Mouse (Mus musculus): ENCODE data around the gene Dach1.

Dach1 gene

GRCm38 (mm10) chr14:98037175-98037574 lies 132.4 kb downstream of the Dach1 start:
- no peak for DNase-seq (ENCODE audit: low read depth, low spot score)

GRCm38 (mm10) chr14:98035261-98035660 lies 134.3 kb downstream of the Dach1 start:
- no peak for DNase-seq (ENCODE audit: low read depth, low spot score)

- no peak for DNase-seq (ENCODE audit: low read depth, low spot score)
These were observed 146.0 kb downstream of the Dach1 start for GRCm38 (mm10) chr14:98023540-98023939.

GRCm38 (mm10) chr14:98014053-98014452 lies 155.5 kb downstream of the Dach1 start:
- no peak for DNase-seq (ENCODE audit: low read depth, low spot score)

- no peak for DNase-seq (ENCODE audit: low read depth, low spot score)
These were observed 161.1 kb downstream of the Dach1 start for GRCm38 (mm10) chr14:98008501-98008900.

GRCm38 (mm10) chr14:98002021-98002680 lies 167.4 kb downstream of the Dach1 start:
- no peak for DNase-seq (ENCODE audit: low read depth, low spot score)

- DNase-seq (ENCODE audit: low read depth, low spot score), result no peak
These were observed 171.0 kb downstream of the Dach1 start for GRCm38 (mm10) chr14:97998584-97998983.

GRCm38 (mm10) chr14:97983251-97983650 lies 186.3 kb downstream of the Dach1 start:
- DNase-seq (ENCODE audit: low read depth, low spot score), result no peak

- no peak for DNase-seq (ENCODE audit: low read depth, low spot score)
These were observed 186.9 kb downstream of the Dach1 start for GRCm38 (mm10) chr14:97982676-97983075.

GRCm38 (mm10) chr14:97980879-97981278 lies 188.7 kb downstream of the Dach1 start:
- no peak for DNase-seq (ENCODE audit: low read depth, low spot score)

- no peak for DNase-seq (ENCODE audit: low read depth, low spot score)
These were observed 193.5 kb downstream of the Dach1 start for GRCm38 (mm10) chr14:97976091-97976490.

GRCm38 (mm10) chr14:97975447-97975846 lies 194.1 kb downstream of the Dach1 start:
- DNase-seq (ENCODE audit: low read depth, low spot score), result no peak

- DNase-seq (ENCODE audit: low read depth, low spot score), result no peak
These were observed 205.0 kb downstream of the Dach1 start for GRCm38 (mm10) chr14:97964543-97965069.

- no peak for DNase-seq (ENCODE audit: low read depth, low spot score)
These were observed 205.9 kb downstream of the Dach1 start for GRCm38 (mm10) chr14:97963624-97964023.

GRCm38 (mm10) chr14:97956356-97956755 lies 213.2 kb downstream of the Dach1 start:
- DNase-seq (ENCODE audit: low read depth, low spot score), result no peak

- DNase-seq (ENCODE audit: low read depth, low spot score), result no peak
These were observed 224.1 kb downstream of the Dach1 start for GRCm38 (mm10) chr14:97945471-97945870.

GRCm38 (mm10) chr14:97944643-97945268 lies 224.8 kb downstream of the Dach1 start:
- DNase-seq (ENCODE audit: low read depth, low spot score), result no peak

GRCm38 (mm10) chr14:97942361-97942760 lies 227.2 kb downstream of the Dach1 start:
- DNase-seq (ENCODE audit: low read depth, low spot score), result no peak

- no peak for DNase-seq (ENCODE audit: low read depth, low spot score)
These were observed 272.9 kb downstream of the Dach1 start for GRCm38 (mm10) chr14:97896622-97897021.

- no peak for DNase-seq (ENCODE audit: low read depth, low spot score)
These were observed 287.6 kb downstream of the Dach1 start for GRCm38 (mm10) chr14:97881976-97882375.

- DNase-seq (ENCODE audit: low read depth, low spot score), result no peak
These were observed 298.6 kb downstream of the Dach1 start for GRCm38 (mm10) chr14:97871001-97871400.

GRCm38 (mm10) chr14:97858384-97858783 lies 311.2 kb downstream of the Dach1 start:
- no peak for DNase-seq (ENCODE audit: low read depth, low spot score)

GRCm38 (mm10) chr14:97857276-97857675 lies 312.3 kb downstream of the Dach1 start:
- no peak for DNase-seq (ENCODE audit: low read depth, low spot score)

Data from A20 (cell line).